10 mouse cellular contexts compared by ENCODE assay signal in genomic region chr1:75486561-75486960, GRCm38 (mm10). TPM values are rescaled to one million over a fixed set of nuclear protein-coding genes. Genes with fewer than 3 reads are reported as not detected.
DNase-seq lines count a peak whose midpoint lies in the region; ATAC-seq and TF ChIP-seq lines count a peak whose summit lies in the region.
"Had no signal": no experiment of that assay in that cellular context is flagged by ENCODE, and none has a peak within 500 bp of the region (broad histone marks: within the 10 kb centered on the region; RNA-seq: fewer than 3 reads in every experiment).

No protein-coding gene starts in this region.

- no peaks in the 10 kb centered on the region for H3K9me3 ChIP-seq in forebrain, embryonic 14.5 days (replicated peaks; ENCODE audit: control insufficient read depth, low read length)
- no peaks in the 10 kb centered on the region for H3K9me3 ChIP-seq in kidney, postnatal 0 days (replicated peaks; ENCODE audit: low read length)
- H3K9me3 ChIP-seq in neural tube, embryonic 13.5 days = no peaks in the 10 kb centered on the region

- peak overlapping the region; percentile 50 for H3K4me3 ChIP-seq in left cerebral cortex, adult 2 months
- peak overlapping the region; percentile 41; the same call in 1 of the 2 replicates for H3K4me3 ChIP-seq in forebrain, embryonic 14.5 days (ENCODE audit: low read depth, low read length)
- H3K4me3 ChIP-seq in kidney, postnatal 0 days (replicated peaks; ENCODE audit: low read depth, low read length) = no peak overlapping the region
- H3K4me3 ChIP-seq in neural tube, embryonic 13.5 days = peak overlapping the region; percentile 45; the same call in 1 of the 2 replicates

- ATAC-seq in forebrain, embryonic 14.5 days = no peak
- peak; percentile 34 for ATAC-seq in kidney, postnatal 0 days (replicated peaks; ENCODE audit: low FRiP score, low read depth)
- ATAC-seq in neural tube, embryonic 13.5 days (ENCODE audit: low read depth) = 0 out of 2 replicates have a peak, but pooled peaks have one; percentile 2

- peaks cover 32% of the 10 kb centered on the region for H3K36me3 ChIP-seq in forebrain, embryonic 14.5 days (ENCODE audit: control insufficient read depth, insufficient read depth, low read length)
- H3K36me3 ChIP-seq in kidney, postnatal 0 days (ENCODE audit: insufficient read depth, low read length) = peaks cover 9% of the 10 kb centered on the region; the same call in 1 of the 2 replicates
- H3K36me3 ChIP-seq in neural tube, embryonic 13.5 days = peaks cover 57% of the 10 kb centered on the region

- 5% methylated on average over 24 of the region's 24 CpGs for WGBS in forebrain, embryonic 14.5 days
- 13% methylated on average over 24 of the region's 24 CpGs for WGBS in kidney, postnatal 0 days
- WGBS in neural tube, embryonic 13.5 days = 6% methylated on average over 24 of the region's 24 CpGs

- H3K9ac ChIP-seq in forebrain, embryonic 14.5 days (ENCODE audit: low read length) = no peak overlapping the region
- H3K9ac ChIP-seq in kidney, postnatal 0 days (ENCODE audit: low read depth, low read length) = 0 out of 2 replicates have a peak overlapping the region, but pooled peaks have one; percentile 46
- H3K9ac ChIP-seq in neural tube, embryonic 13.5 days = no peak overlapping the region

- peak overlapping the region; percentile 87 for H3K4me2 ChIP-seq in forebrain, embryonic 14.5 days (ENCODE audit: low read length)
- peak overlapping the region; percentile 87 for H3K4me2 ChIP-seq in kidney, postnatal 0 days (ENCODE audit: low read length)
- H3K4me2 ChIP-seq in neural tube, embryonic 13.5 days = peak overlapping the region; percentile 82

- H3K4me1 ChIP-seq in forebrain, embryonic 14.5 days (ENCODE audit: control insufficient read depth, insufficient read depth, low read length) = peaks cover 3% of the 10 kb centered on the region; the same call in 1 of the 2 replicates
- peaks cover 9% of the 10 kb centered on the region for H3K4me1 ChIP-seq in kidney, postnatal 0 days (replicated peaks; ENCODE audit: insufficient read depth, low read length)
- peaks cover 31% of the 10 kb centered on the region for H3K4me1 ChIP-seq in neural tube, embryonic 13.5 days (replicated peaks)

- no peak for DNase-seq in left cerebral cortex, adult 2 months (ENCODE audit: extremely low spot score in 1 of 2, low spot score in 2 of 2)
- no peak for DNase-seq in left cerebral cortex, postnatal 36 days (ENCODE audit: low spot score in 2 of 2)
- DNase-seq in forebrain, embryonic 14.5 days (ENCODE audit: low spot score) = no peak
- DNase-seq in kidney, postnatal 0 days (ENCODE audit: low spot score) = no peak
- no peak for DNase-seq in spleen, postnatal 14 days (ENCODE audit: low spot score in 2 of 2)
- no peak for DNase-seq in thymus, postnatal 36 days
- DNase-seq in layer of hippocampus, adult 18-20 months (ENCODE audit: low spot score in 2 of 2) = no peak
- DNase-seq: gastrocnemius, postnatal 14 days; lung, postnatal 36 days had no signal

- peaks cover 33% of the 10 kb centered on the region for H3K27me3 ChIP-seq in forebrain, embryonic 14.5 days (replicated peaks; ENCODE audit: control insufficient read depth, insufficient read depth, low read length)
- H3K27me3 ChIP-seq in kidney, postnatal 0 days (ENCODE audit: insufficient read depth, low read length) = peaks cover 54% of the 10 kb centered on the region
- H3K27me3 ChIP-seq in neural tube, embryonic 13.5 days = peaks cover 88% of the 10 kb centered on the region

- intact Hi-C loops in left cerebral cortex, adult 2 months (cut with DNase I) = no loop called here
- intact Hi-C loops in left cerebral cortex, postnatal 36 days (cut with DNase I) = loop anchor here (5.0 kb wide), 1 partner anchor 61 kb away; the partner anchor contains the start of gene Slc4a3

- peak overlapping the region; percentile 36; the same call in 1 of the 2 replicates for H3K27ac ChIP-seq in left cerebral cortex, adult 2 months
- H3K27ac ChIP-seq in forebrain, embryonic 14.5 days (ENCODE audit: low read depth, low read length) = no peak overlapping the region
- H3K27ac ChIP-seq in kidney, postnatal 0 days = no peak overlapping the region
- no peak overlapping the region for H3K27ac ChIP-seq in neural tube, embryonic 13.5 days (replicated peaks)

- TF ChIP-seq CTCF in left cerebral cortex, adult 2 months (IDR thresholded peaks at IDR 0.05) = no peak
- no peak for TF ChIP-seq CTCF in kidney, postnatal 0 days (IDR thresholded peaks at IDR 0.05; ENCODE audit: low read depth)

RNA-seq across cellular contexts. Expression of gene Tmem198, which starts 7.2 kb away (rescaled TPM):
- total RNA-seq in left cerebral cortex, adult 2 months (2021) = 100 to 1,000 TPM; 110 to 112 TPM
- 100 to 1,000 TPM in 1 of 2 experiments, 10 to 100 TPM in 1; 94.2 to 105 TPM for total RNA-seq in left cerebral cortex, postnatal 36 days (2021)
- polyA plus RNA-seq in forebrain, embryonic 14.5 days (2014; fragmentation: Nextera tagmentation; extraction: Ambion mirVana) = 41.3 and 50.4 TPM in 2 replicates
- 0.61 and 1.3 TPM in 2 replicates for polyA plus RNA-seq in kidney, postnatal 0 days (2015; fragmentation: Nextera tagmentation; extraction: Ambion mirVana)
- 37.2 and 40.9 TPM in 2 replicates for polyA plus RNA-seq in neural tube, embryonic 13.5 days (2015; fragmentation: Nextera tagmentation; extraction: Ambion mirVana)
- 10 to 100 TPM; 68.6 to 70.6 TPM for total RNA-seq in layer of hippocampus, adult 18-20 months (2021)

RNA-seq across cellular contexts. Expression of gene Chpf, which starts 7.5 kb away (rescaled TPM):
- 10 to 100 TPM; 80.5 to 87.3 TPM for total RNA-seq in left cerebral cortex, adult 2 months (2021)
- total RNA-seq in left cerebral cortex, postnatal 36 days (2021) = 10 to 100 TPM; 75.3 to 86.3 TPM
- 21.6 and 24.2 TPM in 2 replicates for polyA plus RNA-seq in forebrain, embryonic 14.5 days (2014; fragmentation: Nextera tagmentation; extraction: Ambion mirVana)
- polyA plus RNA-seq in kidney, postnatal 0 days (2015; fragmentation: Nextera tagmentation; extraction: Ambion mirVana) = 37.1 and 38.3 TPM in 2 replicates
- 39.1 and 41.0 TPM in 2 replicates for polyA plus RNA-seq in neural tube, embryonic 13.5 days (2015; fragmentation: Nextera tagmentation; extraction: Ambion mirVana)
- 10 to 100 TPM; 90.3 to 91.5 TPM for total RNA-seq in layer of hippocampus, adult 18-20 months (2021)

RNA-seq across cellular contexts. Expression of gene Obsl1, which starts 19.7 kb away (rescaled TPM):
- 10 to 100 TPM; 29.3 to 29.8 TPM for total RNA-seq in left cerebral cortex, adult 2 months (2021)
- total RNA-seq in left cerebral cortex, postnatal 36 days (2021) = 10 to 100 TPM; 25.4 to 33.2 TPM
- 17.0 and 17.7 TPM in 2 replicates for polyA plus RNA-seq in forebrain, embryonic 14.5 days (2014; fragmentation: Nextera tagmentation; extraction: Ambion mirVana)
- polyA plus RNA-seq in kidney, postnatal 0 days (2015; fragmentation: Nextera tagmentation; extraction: Ambion mirVana) = 35.0 and 42.6 TPM in 2 replicates
- polyA plus RNA-seq in neural tube, embryonic 13.5 days (2015; fragmentation: Nextera tagmentation; extraction: Ambion mirVana) = 28.1 and 30.1 TPM in 2 replicates
- 10 to 100 TPM; 18.3 to 19.2 TPM for total RNA-seq in layer of hippocampus, adult 18-20 months (2021)

RNA-seq across cellular contexts. Expression of gene Inha, which starts 20.3 kb away (rescaled TPM):
- total RNA-seq in left cerebral cortex, adult 2 months (2021) = 10 to 100 TPM; 24.8 to 30.1 TPM
- total RNA-seq in left cerebral cortex, postnatal 36 days (2021) = 10 to 100 TPM; 18.6 to 30.8 TPM
- polyA plus RNA-seq in forebrain, embryonic 14.5 days (2014; fragmentation: Nextera tagmentation; extraction: Ambion mirVana) = 4.9 and 6.3 TPM in 2 replicates
- polyA plus RNA-seq in kidney, postnatal 0 days (2015; fragmentation: Nextera tagmentation; extraction: Ambion mirVana) = 2.8 and 3.5 TPM in 2 replicates
- 13.3 and 13.7 TPM in 2 replicates for polyA plus RNA-seq in neural tube, embryonic 13.5 days (2015; fragmentation: Nextera tagmentation; extraction: Ambion mirVana)
- total RNA-seq in layer of hippocampus, adult 18-20 months (2021) = 10 to 100 TPM; 13.1 to 14.5 TPM

RNA-seq across cellular contexts. Expression of gene Stk11ip, which starts 34.8 kb away (rescaled TPM):
- total RNA-seq in left cerebral cortex, adult 2 months (2021) = 10 to 100 TPM; 34.3 to 35.8 TPM
- 10 to 100 TPM; 29.2 to 38.0 TPM for total RNA-seq in left cerebral cortex, postnatal 36 days (2021)
- 8.7 and 10.7 TPM in 2 replicates for polyA plus RNA-seq in forebrain, embryonic 14.5 days (2014; fragmentation: Nextera tagmentation; extraction: Ambion mirVana)
- 14.9 and 15.0 TPM in 2 replicates for polyA plus RNA-seq in kidney, postnatal 0 days (2015; fragmentation: Nextera tagmentation; extraction: Ambion mirVana)
- polyA plus RNA-seq in neural tube, embryonic 13.5 days (2015; fragmentation: Nextera tagmentation; extraction: Ambion mirVana) = 19.7 and 20.1 TPM in 2 replicates
- 10 to 100 TPM; 22.8 to 24.2 TPM for total RNA-seq in layer of hippocampus, adult 18-20 months (2021)
